Mouse (Mus musculus) frontal cortex, postnatal 36 days (tissue): ENCODE data around the gene Kmt5b.

ENCODE experiments used
- DNase-seq, 2 experiments: peaks; one replicate each; pipeline ENCODE4 v3.0.0; 2022; ENCODE audit warnings: low spot score in 2 of 2

Gene Kmt5b

GRCm38 (mm10) chr19:3842359-3843148 lies 75.3 kb downstream of the Kmt5b start:
- DNase-seq = no peak

- no peak for DNase-seq
Measured at GRCm38 (mm10) chr19:3843629-3844028, 76.4 kb downstream of the Kmt5b start.

- DNase-seq = no peak
Measured at GRCm38 (mm10) chr19:3844836-3845235, 77.6 kb downstream of the Kmt5b start.

- no peak for DNase-seq
Measured at GRCm38 (mm10) chr19:3845339-3845738, 78.1 kb downstream of the Kmt5b start.

GRCm38 (mm10) chr19:3845803-3846406 lies 78.7 kb downstream of the Kmt5b start:
- DNase-seq = no peak

GRCm38 (mm10) chr19:3846676-3847604 lies 79.7 kb downstream of the Kmt5b start:
- DNase-seq = no peak

GRCm38 (mm10) chr19:3847711-3848110 lies 80.5 kb downstream of the Kmt5b start:
- no peak for DNase-seq

GRCm38 (mm10) chr19:3848207-3848808 lies 81.1 kb downstream of the Kmt5b start:
- DNase-seq = no peak

GRCm38 (mm10) chr19:3849251-3849650 lies 82.0 kb downstream of the Kmt5b start:
- DNase-seq = no peak

- DNase-seq = no peak
Measured at GRCm38 (mm10) chr19:3850076-3850475, 82.9 kb downstream of the Kmt5b start.

GRCm38 (mm10) chr19:3850847-3851469 lies 83.7 kb downstream of the Kmt5b start:
- no peak for DNase-seq

GRCm38 (mm10) chr19:3851502-3851962 lies 84.3 kb downstream of the Kmt5b start, which contains the start of gene Chka:
Chka (plus strand) TSS chr19:3851773.
- peak; percentile 99 for DNase-seq

- DNase-seq = peak; percentile 34 to 47
Measured at GRCm38 (mm10) chr19:3851979-3852681, 84.9 kb downstream of the Kmt5b start.

GRCm38 (mm10) chr19:3853121-3853520 lies 85.9 kb downstream of the Kmt5b start:
- DNase-seq = no peak

GRCm38 (mm10) chr19:3853891-3854290 lies 86.7 kb downstream of the Kmt5b start:
- no peak for DNase-seq

- DNase-seq = no peak
Measured at GRCm38 (mm10) chr19:3855091-3855490, 87.9 kb downstream of the Kmt5b start.

- peak in 1 of 2 experiments; percentile 44 for DNase-seq
Measured at GRCm38 (mm10) chr19:3855601-3856000, 88.4 kb downstream of the Kmt5b start.

GRCm38 (mm10) chr19:3857220-3857619 lies 90.0 kb downstream of the Kmt5b start:
- DNase-seq = no peak

- no peak for DNase-seq
Measured at GRCm38 (mm10) chr19:3862713-3863112, 95.5 kb downstream of the Kmt5b start.

- DNase-seq = no peak
Measured at GRCm38 (mm10) chr19:3864960-3865359, 97.7 kb downstream of the Kmt5b start.
